In the genomic region with DNA sequence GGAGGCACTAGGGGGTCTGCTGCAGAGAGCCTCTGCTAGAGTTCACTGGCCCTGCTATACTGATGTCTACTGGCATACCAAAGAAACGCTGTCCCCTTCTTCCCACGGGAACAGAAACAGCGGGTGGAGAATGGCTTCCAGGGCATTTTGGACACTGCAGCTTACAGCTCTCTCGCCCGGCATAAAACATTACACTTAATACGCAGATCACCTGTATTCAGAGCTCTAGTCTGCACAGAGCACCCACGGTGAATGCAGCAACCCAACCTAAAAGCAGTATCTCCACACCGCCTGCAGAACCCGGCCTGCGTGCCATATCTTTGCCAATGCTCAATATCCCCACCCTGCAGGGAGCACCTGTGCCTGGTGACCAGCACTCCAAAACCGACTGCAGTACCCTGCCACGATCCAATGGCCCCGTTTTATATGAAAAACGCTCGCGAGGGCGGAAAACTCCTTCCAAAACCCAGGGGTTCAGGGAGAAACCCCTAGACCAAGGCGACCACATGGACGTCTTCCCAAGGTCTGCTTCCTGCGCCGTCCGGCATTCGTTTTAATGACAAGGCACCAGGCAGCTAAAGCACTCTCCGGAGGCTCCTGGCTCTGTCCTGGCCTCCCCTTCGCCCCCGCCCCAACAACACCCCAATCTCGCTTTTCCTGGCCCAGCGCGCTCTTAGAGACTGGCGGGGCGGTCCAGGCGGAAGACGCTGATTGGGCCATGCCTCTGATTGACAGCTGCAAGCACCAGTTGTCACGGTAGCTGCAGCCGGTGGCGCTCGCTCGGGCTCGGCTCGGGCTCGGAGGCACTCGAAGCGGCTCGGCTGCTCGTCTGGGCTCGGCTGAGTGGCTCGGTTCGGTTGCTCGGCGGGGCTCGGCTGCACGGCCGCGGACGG, we compare ENCODE assay signal across 8 mouse cellular contexts. TPM values are rescaled to one million over a fixed set of nuclear protein-coding genes. Genes with fewer than 3 reads are reported as not detected.
DNase-seq lines count a peak whose midpoint lies in the region; ATAC-seq lines count a peak whose summit lies in the region.

A gene (plus strand): TSS at position 846 of the 893 bp plus-strand sequence.

- peak; percentile 98 for DNase-seq in adrenal gland, adult 2 months
- peak; percentile 95 for DNase-seq in embryo, embryonic 11 days
- DNase-seq in gastrocnemius, postnatal 36 days: peak; percentile 88 to 93
- peak; percentile 91 to 97 for DNase-seq in left cerebral cortex, adult 8-10 months (ENCODE audit: low spot score in 2 of 2)
- peak; percentile 99 for DNase-seq in right cerebral cortex, postnatal 10 days (ENCODE audit: low spot score in 2 of 2)
- DNase-seq in urinary bladder, postnatal 10 days (ENCODE audit: low spot score): peak; percentile 89

- intact Hi-C loops in gastrocnemius, postnatal 36 days (cut with DNase I): no loop called here

- ATAC-seq in inflammation-experienced regulatory T-cells, adult 6 months: peak; percentile 96
- ATAC-seq in megakaryocyte, adult 5-6 weeks (ENCODE audit: poor library complexity, severe bottlenecking): peak; percentile 98

RNA-seq across cellular contexts. Expression of the gene that starts here (rescaled TPM):
- total RNA-seq in adrenal gland, adult 2 months (2021): 1 to 10 TPM; 3.1 to 3.8 TPM
- 2.1 and 2.5 TPM in 2 replicates for polyA plus RNA-seq in adrenal gland, adult 2 months (2012; rRNA removed)
- under 1 TPM; 0.10 to 0.37 TPM for total RNA-seq in gastrocnemius, postnatal 36 days (2021)
- polyA plus RNA-seq in inflammation-experienced regulatory T-cells, adult 6 months (2017; shearing (Covaris generic)): under 1 TPM; 0.34 to 0.75 (median 0.39) TPM
- total RNA-seq in left cerebral cortex, adult 8-10 months (2022): 100 to 1,000 TPM; 190 to 209 (median 202) TPM
- total RNA-seq in megakaryocyte, adult 5-6 weeks (2015): not detected in 2 replicates
- total RNA-seq in megakaryocyte, adult 5-6 weeks (2017): not detected in 2 replicates

Comparison
In these comparisons a context has a peak if more than half of its experiments do, and no peak if none do; other contexts are left out.
1. Peak in every context shown above with its lines: DNase-seq and ATAC-seq.
2. RNA of the gene that starts here (total RNA-seq): 190 to 209 TPM in left cerebral cortex, adult 8-10 months; 3.1 to 3.8 TPM in adrenal gland, adult 2 months, 0.10 to 0.37 TPM in gastrocnemius, postnatal 36 days and not detected in megakaryocyte, adult 5-6 weeks; every median in the first group is over 10 times any median in the second.
3. Peak in DNase-seq in gastrocnemius, postnatal 36 days; RNA of the gene not detected or under 1 TPM.
4. Peak in ATAC-seq in inflammation-experienced regulatory T-cells, adult 6 months; RNA of the gene not detected or under 1 TPM.
5. Peak in ATAC-seq in megakaryocyte, adult 5-6 weeks; RNA of the gene not detected or under 1 TPM.